Mouse (Mus musculus): ENCODE measurements at regions not wholly inside any gene's neighbourhood (a gene's known extent, or its start where the extent isn't known, plus 50 kb on each side); places are given as distances from the start of the nearest gene placed in this dataset.

- no peaks in the 10 kb centered on the region for H3K9me3 ChIP-seq (replicated peaks; ENCODE audit: control insufficient read depth, insufficient read depth, low read length, poor library complexity, severe bottlenecking)
- H3K36me3 ChIP-seq (ENCODE audit: control insufficient read depth, insufficient read depth, low read length, poor library complexity, severe bottlenecking) = no peaks in the 10 kb centered on the region
- no peak overlapping the region for H3K27ac ChIP-seq (ENCODE audit: insufficient read depth, low read length)
- H3K27me3 ChIP-seq (ENCODE audit: control insufficient read depth, insufficient read depth, low read length, poor library complexity, severe bottlenecking) = no peaks in the 10 kb centered on the region; the same call in 1 of the 2 replicates
- H3K4me1 ChIP-seq (ENCODE audit: control insufficient read depth, insufficient read depth, low read length) = no peaks in the 10 kb centered on the region
- no peak for TF ChIP-seq EP300 (IDR thresholded peaks at IDR 0.05; ENCODE audit: insufficient read depth, low read depth, low read length)
- no peak for TF ChIP-seq POLR2A (IDR thresholded peaks at IDR 0.05; ENCODE audit: insufficient read depth, low read length)
- TF ChIP-seq CTCF (IDR thresholded peaks at IDR 0.05; ENCODE audit: low read depth, low read length) = no peak
- no peak overlapping the region for H3K9ac ChIP-seq (ENCODE audit: low read depth, poor library complexity, severe bottlenecking)
- no peak overlapping the region for H3K4me3 ChIP-seq (ENCODE audit: low read depth, low read length)
These were observed 181.3 kb upstream of the Ttc29 start for GRCm38 (mm10) chr8:78031811-78032210.

GRCm38 (mm10) chr8:78034687-78035086 is 178.4 kb upstream of the Ttc29 start:
- no peak overlapping the region for H3K27ac ChIP-seq (ENCODE audit: insufficient read depth, low read length)

GRCm38 (mm10) chr8:78037218-78037617 is 175.9 kb upstream of the Ttc29 start:
- Histone ChIP-seq H3K4me3 (ENCODE audit: low read depth, low read length) (no peak overlapping the region), H3K27ac (ENCODE audit: insufficient read depth, low read length) (no peak overlapping the region), H3K36me3 (ENCODE audit: control insufficient read depth, insufficient read depth, low read length, poor library complexity, severe bottlenecking) (no peaks in the 10 kb centered on the region), H3K27me3 (ENCODE audit: control insufficient read depth, insufficient read depth, low read length, poor library complexity, severe bottlenecking) (no peaks in the 10 kb centered on the region), H3K4me1 (ENCODE audit: control insufficient read depth, insufficient read depth, low read length) (no peaks in the 10 kb centered on the region), H3K9me3 (replicated peaks; ENCODE audit: control insufficient read depth, insufficient read depth, low read length, poor library complexity, severe bottlenecking) (no peaks in the 10 kb centered on the region), H3K9ac (ENCODE audit: low read depth, poor library complexity, severe bottlenecking) (no peak overlapping the region)
- no peak for TF ChIP-seq POLR2A (IDR thresholded peaks at IDR 0.05; ENCODE audit: insufficient read depth, low read length)
- no peak for TF ChIP-seq EP300 (IDR thresholded peaks at IDR 0.05; ENCODE audit: insufficient read depth, low read depth, low read length)
- no peak for TF ChIP-seq CTCF (IDR thresholded peaks at IDR 0.05; ENCODE audit: low read depth, low read length)

More at GRCm38 (mm10) chr8:78034687-78035086, 178.4 kb upstream of the Ttc29 start:
- no peaks in the 10 kb centered on the region for H3K9me3 ChIP-seq (replicated peaks; ENCODE audit: control insufficient read depth, insufficient read depth, low read length, poor library complexity, severe bottlenecking)
- H3K9ac ChIP-seq (ENCODE audit: low read depth, poor library complexity, severe bottlenecking) = no peak overlapping the region
- no peaks in the 10 kb centered on the region for H3K27me3 ChIP-seq (ENCODE audit: control insufficient read depth, insufficient read depth, low read length, poor library complexity, severe bottlenecking)
- H3K4me3 ChIP-seq (ENCODE audit: low read depth, low read length) = no peak overlapping the region
- TF ChIP-seq CTCF (IDR thresholded peaks at IDR 0.05; ENCODE audit: low read depth, low read length) (no peak), EP300 (IDR thresholded peaks at IDR 0.05; ENCODE audit: insufficient read depth, low read depth, low read length) (no peak), POLR2A (IDR thresholded peaks at IDR 0.05; ENCODE audit: insufficient read depth, low read length) (no peak)
- no peaks in the 10 kb centered on the region for H3K36me3 ChIP-seq (ENCODE audit: control insufficient read depth, insufficient read depth, low read length, poor library complexity, severe bottlenecking)
- H3K4me1 ChIP-seq (ENCODE audit: control insufficient read depth, insufficient read depth, low read length) = no peaks in the 10 kb centered on the region

GRCm38 (mm10) chr8:78046691-78047090 is 166.4 kb upstream of the Ttc29 start:
- Histone ChIP-seq H3K4me3 (ENCODE audit: low read depth, low read length) (no peak overlapping the region), H3K9me3 (replicated peaks; ENCODE audit: control insufficient read depth, insufficient read depth, low read length, poor library complexity, severe bottlenecking) (no peaks in the 10 kb centered on the region), H3K27ac (ENCODE audit: insufficient read depth, low read length) (no peak overlapping the region), H3K27me3 (ENCODE audit: control insufficient read depth, insufficient read depth, low read length, poor library complexity, severe bottlenecking) (no peaks in the 10 kb centered on the region), H3K36me3 (ENCODE audit: control insufficient read depth, insufficient read depth, low read length, poor library complexity, severe bottlenecking) (no peaks in the 10 kb centered on the region), H3K4me1 (ENCODE audit: control insufficient read depth, insufficient read depth, low read length) (no peaks in the 10 kb centered on the region), H3K9ac (ENCODE audit: low read depth, poor library complexity, severe bottlenecking) (no peak overlapping the region)
- TF ChIP-seq EP300 (IDR thresholded peaks at IDR 0.05; ENCODE audit: insufficient read depth, low read depth, low read length) = no peak
- TF ChIP-seq POLR2A (IDR thresholded peaks at IDR 0.05; ENCODE audit: insufficient read depth, low read length) = no peak
- TF ChIP-seq CTCF (IDR thresholded peaks at IDR 0.05; ENCODE audit: low read depth, low read length) = no peak

GRCm38 (mm10) chr8:78050768-78051167 is 162.3 kb upstream of the Ttc29 start:
- Histone ChIP-seq H3K4me3 (ENCODE audit: low read depth, low read length) (no peak overlapping the region), H3K27me3 (ENCODE audit: control insufficient read depth, insufficient read depth, low read length, poor library complexity, severe bottlenecking) (no peaks in the 10 kb centered on the region), H3K9ac (ENCODE audit: low read depth, poor library complexity, severe bottlenecking) (no peak overlapping the region), H3K4me1 (ENCODE audit: control insufficient read depth, insufficient read depth, low read length) (no peaks in the 10 kb centered on the region), H3K27ac (ENCODE audit: insufficient read depth, low read length) (no peak overlapping the region), H3K36me3 (ENCODE audit: control insufficient read depth, insufficient read depth, low read length, poor library complexity, severe bottlenecking) (no peaks in the 10 kb centered on the region), H3K9me3 (replicated peaks; ENCODE audit: control insufficient read depth, insufficient read depth, low read length, poor library complexity, severe bottlenecking) (no peaks in the 10 kb centered on the region)
- TF ChIP-seq CTCF (IDR thresholded peaks at IDR 0.05; ENCODE audit: low read depth, low read length) (no peak), EP300 (IDR thresholded peaks at IDR 0.05; ENCODE audit: insufficient read depth, low read depth, low read length) (no peak), POLR2A (IDR thresholded peaks at IDR 0.05; ENCODE audit: insufficient read depth, low read length) (no peak)

GRCm38 (mm10) chr8:78054435-78054834 is 158.7 kb upstream of the Ttc29 start:
- Histone ChIP-seq H3K4me3 (ENCODE audit: low read depth, low read length) (no peak overlapping the region), H3K27me3 (ENCODE audit: control insufficient read depth, insufficient read depth, low read length, poor library complexity, severe bottlenecking) (no peaks in the 10 kb centered on the region), H3K4me1 (ENCODE audit: control insufficient read depth, insufficient read depth, low read length) (no peaks in the 10 kb centered on the region), H3K9me3 (replicated peaks; ENCODE audit: control insufficient read depth, insufficient read depth, low read length, poor library complexity, severe bottlenecking) (no peaks in the 10 kb centered on the region), H3K9ac (ENCODE audit: low read depth, poor library complexity, severe bottlenecking) (no peak overlapping the region), H3K27ac (ENCODE audit: insufficient read depth, low read length) (no peak overlapping the region), H3K36me3 (ENCODE audit: control insufficient read depth, insufficient read depth, low read length, poor library complexity, severe bottlenecking) (no peaks in the 10 kb centered on the region)
- no peak for TF ChIP-seq EP300 (IDR thresholded peaks at IDR 0.05; ENCODE audit: insufficient read depth, low read depth, low read length)
- no peak for TF ChIP-seq POLR2A (IDR thresholded peaks at IDR 0.05; ENCODE audit: insufficient read depth, low read length)
- TF ChIP-seq CTCF (IDR thresholded peaks at IDR 0.05; ENCODE audit: low read depth, low read length) = no peak

Data from ES-Bruce4 (cell line).